Mouse (Mus musculus): Measurements from ENCODE around the gene Slc35f3.

The Slc35f3 gene

GRCm38 (mm10) chr8:126339357-126339756 lies 41.0 kb downstream of the Slc35f3 start:
- peak; percentile 15 for DNase-seq

- no peak for DNase-seq
These were observed 42.8 kb downstream of the Slc35f3 start for GRCm38 (mm10) chr8:126341200-126341599.

GRCm38 (mm10) chr8:126343427-126343826 lies 45.1 kb downstream of the Slc35f3 start:
- no peak for DNase-seq

- DNase-seq, result no peak
These were observed 46.7 kb downstream of the Slc35f3 start for GRCm38 (mm10) chr8:126345100-126345499.

GRCm38 (mm10) chr8:126353259-126353658 lies 54.9 kb downstream of the Slc35f3 start:
- no peak for DNase-seq

GRCm38 (mm10) chr8:126357946-126358345 lies 59.6 kb downstream of the Slc35f3 start:
- no peak for DNase-seq

- DNase-seq, result peak; percentile 74
These were observed 60.9 kb downstream of the Slc35f3 start for GRCm38 (mm10) chr8:126359296-126359695.

GRCm38 (mm10) chr8:126360106-126360505 lies 61.7 kb downstream of the Slc35f3 start:
- DNase-seq, result peak; percentile 73

- no peak for DNase-seq
These were observed 62.3 kb downstream of the Slc35f3 start for GRCm38 (mm10) chr8:126360701-126361100.

- no peak for DNase-seq
These were observed 67.9 kb downstream of the Slc35f3 start for GRCm38 (mm10) chr8:126366251-126366650.

- no peak for DNase-seq
These were observed 70.1 kb downstream of the Slc35f3 start for GRCm38 (mm10) chr8:126368349-126369054.

- no peak for DNase-seq
These were observed 73.5 kb downstream of the Slc35f3 start for GRCm38 (mm10) chr8:126371871-126372270.

GRCm38 (mm10) chr8:126379580-126379979 lies 81.2 kb downstream of the Slc35f3 start:
- no peak for DNase-seq

GRCm38 (mm10) chr8:126380141-126380540 lies 81.8 kb downstream of the Slc35f3 start:
- peak; percentile 47 for DNase-seq

- DNase-seq, result no peak
These were observed 82.9 kb downstream of the Slc35f3 start for GRCm38 (mm10) chr8:126381299-126381698.

GRCm38 (mm10) chr8:126382216-126382615 lies 83.9 kb downstream of the Slc35f3 start:
- peak; percentile 58 for DNase-seq

GRCm38 (mm10) chr8:126382749-126383148 lies 84.4 kb downstream of the Slc35f3 start:
- DNase-seq, result peak; percentile 46

GRCm38 (mm10) chr8:126387566-126387965 lies 89.2 kb downstream of the Slc35f3 start:
- no peak for DNase-seq

GRCm38 (mm10) chr8:126391541-126391940 lies 93.2 kb downstream of the Slc35f3 start:
- peak; percentile 73 for DNase-seq

GRCm38 (mm10) chr8:126395386-126395785 lies 97.0 kb downstream of the Slc35f3 start:
- DNase-seq, result no peak

GRCm38 (mm10) chr8:126395917-126396316 lies 97.6 kb downstream of the Slc35f3 start:
- no peak for DNase-seq

- DNase-seq, result no peak
These were observed 100.0 kb downstream of the Slc35f3 start for GRCm38 (mm10) chr8:126398349-126398748.

GRCm38 (mm10) chr8:126404550-126404949 lies 106.2 kb downstream of the Slc35f3 start:
- DNase-seq, result peak; percentile 26

GRCm38 (mm10) chr8:126405030-126405429 lies 106.7 kb downstream of the Slc35f3 start:
- no peak for DNase-seq

- DNase-seq, result no peak
These were observed 122.5 kb downstream of the Slc35f3 start for GRCm38 (mm10) chr8:126420834-126421233.

Measured in kidney, postnatal 10 days (tissue).